Mouse (Mus musculus) frontal cortex, adult (tissue): ENCODE data around the gene Ptges3l.
A peak's percentile ranks its signal among the peaks of the same experiment; 100 is the strongest.
"Not testable (repeated sequence)": the region's sequence is repeated elsewhere in the genome, so short reads cannot be mapped to it uniquely, and the experiment has no call there.

Source experiments
- ATAC-seq: cut with Nextera tagmentation; 2 replicates; pipeline ENCODE4 v1.9.2; 2017; ENCODE audit warnings: mild to moderate bottlenecking, moderate library complexity, mixed read lengths; ENCODE audit not compliant: low TSS enrichment

Gene Ptges3l

GRCm38 (mm10) chr11:101424925-101425813 is at the start of gene Ptges3l, which contains the start of gene Rundc1:
Gene Ptges3l, minus strand, starts transcription at chr11:101425333.
Gene Rundc1, plus strand, starts transcription at chr11:101425085.
- ATAC-seq: peak; percentile 80

GRCm38 (mm10) chr11:101474298-101474697 is 49.2 kb upstream of the Ptges3l start:
- no peak for ATAC-seq

- ATAC-seq: not testable (repeated sequence)
Measured at GRCm38 (mm10) chr11:101473686-101474085, 48.6 kb upstream of the Ptges3l start.

GRCm38 (mm10) chr11:101472336-101472735 is 47.2 kb upstream of the Ptges3l start:
- ATAC-seq: no peak

- ATAC-seq: no peak
Measured at GRCm38 (mm10) chr11:101471926-101472325, 46.8 kb upstream of the Ptges3l start.

GRCm38 (mm10) chr11:101470206-101470605 is 45.1 kb upstream of the Ptges3l start:
- no peak for ATAC-seq

- no peak for ATAC-seq
Measured at GRCm38 (mm10) chr11:101469155-101469554, 44.0 kb upstream of the Ptges3l start.

GRCm38 (mm10) chr11:101468731-101469130 is 43.6 kb upstream of the Ptges3l start:
- no peak for ATAC-seq

GRCm38 (mm10) chr11:101468263-101468688 is 43.1 kb upstream of the Ptges3l start:
- ATAC-seq: no peak

GRCm38 (mm10) chr11:101467477-101468262 is 42.5 kb upstream of the Ptges3l start:
- ATAC-seq: peak; percentile 38

GRCm38 (mm10) chr11:101466552-101466950 is 41.4 kb upstream of the Ptges3l start:
- ATAC-seq: not testable (repeated sequence)

- peak; percentile 42 for ATAC-seq
Measured at GRCm38 (mm10) chr11:101465869-101466551, 40.9 kb upstream of the Ptges3l start, which contains the start of gene Vat1. Gene Vat1, minus strand, starts transcription at chr11:101466230.

- ATAC-seq: no peak
Measured at GRCm38 (mm10) chr11:101465101-101465868, 40.2 kb upstream of the Ptges3l start.

GRCm38 (mm10) chr11:101464211-101465100 is 39.3 kb upstream of the Ptges3l start, which contains the start of gene Rnd2:
Gene Rnd2, plus strand, starts transcription at chr11:101464999.
- ATAC-seq: no peak

- ATAC-seq: no peak
Measured at GRCm38 (mm10) chr11:101462583-101463440, 37.7 kb upstream of the Ptges3l start.

GRCm38 (mm10) chr11:101462141-101462540 is 37.0 kb upstream of the Ptges3l start:
- ATAC-seq: no peak

GRCm38 (mm10) chr11:101460321-101460720 is 35.2 kb upstream of the Ptges3l start:
- ATAC-seq: no peak

GRCm38 (mm10) chr11:101459716-101460115 is 34.6 kb upstream of the Ptges3l start:
- no peak for ATAC-seq

GRCm38 (mm10) chr11:101458217-101458616 is 33.1 kb upstream of the Ptges3l start:
- no peak for ATAC-seq
